Mouse (Mus musculus): ENCODE results near the gene Ctso.

DNA sequence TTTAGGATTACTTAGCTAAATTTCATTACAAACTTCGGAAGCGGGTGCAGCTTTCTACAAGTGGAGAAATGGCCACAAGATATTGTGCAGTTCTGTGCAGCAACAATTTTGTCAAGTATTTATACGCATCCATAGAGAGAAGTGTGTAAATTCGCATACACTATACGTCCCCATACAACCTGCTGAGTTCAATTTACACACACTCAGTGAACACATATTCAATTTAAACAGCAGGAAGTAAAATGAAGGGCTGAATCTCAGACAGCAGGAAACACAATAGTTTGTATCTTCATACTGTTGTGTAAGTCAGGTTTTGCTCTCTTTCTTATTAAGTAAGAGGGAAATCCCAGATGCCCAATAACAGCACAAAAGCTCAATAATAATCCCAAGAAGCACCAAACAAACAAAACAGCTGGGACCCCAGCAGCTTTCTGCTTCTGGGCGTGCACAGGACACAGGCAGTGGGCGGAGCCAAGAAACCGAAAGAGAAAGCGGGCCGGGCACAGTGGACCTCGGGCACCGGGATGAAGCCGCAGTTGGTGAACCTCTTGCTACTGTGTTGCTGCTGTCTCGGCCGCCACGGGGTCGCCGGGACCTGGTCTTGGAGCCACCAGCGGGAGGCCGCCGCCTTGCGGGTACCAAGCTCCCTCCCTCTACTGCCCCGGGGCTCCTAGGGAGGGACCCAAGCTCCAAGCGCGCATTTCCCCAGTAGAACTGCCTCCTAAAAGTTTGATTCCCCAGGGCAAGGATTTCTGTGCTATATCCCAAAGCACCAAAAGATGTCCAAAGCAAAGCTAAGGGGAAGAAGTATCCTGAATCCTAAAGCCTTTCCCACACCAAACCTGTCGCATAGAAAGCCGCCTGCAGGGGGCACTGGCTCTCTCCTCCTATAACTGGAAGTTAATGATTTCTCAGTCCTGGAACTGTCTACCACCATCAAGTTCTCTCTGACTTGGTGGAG is at the start of gene Ctso:
- no peak for TF ChIP-seq ZNF384 (IDR thresholded peaks at IDR 0.05; ENCODE audit: low read depth, low read length)
- TF ChIP-seq MAFK (IDR thresholded peaks at IDR 0.05; ENCODE audit: insufficient read depth, low read depth, low read length): no peak
- TF ChIP-seq HCFC1 (IDR thresholded peaks at IDR 0.05; ENCODE audit: borderline replicate concordance, insufficient read depth, low read length): no peak

Measured in ES-E14 (cell line).